Mouse (Mus musculus): ENCODE results near the gene Vmn1r2.
"Not testable (repeated sequence)": the region's sequence is repeated elsewhere in the genome, so short reads cannot be mapped to it uniquely, and the experiment has no call there.

Vmn1r2 gene

GRCm38 (mm10) chr4:3167020-3167419 lies at the start of gene Vmn1r2:
Gene Vmn1r2 (plus strand): TSS chr4:3167320.
- DNase-seq (ENCODE audit: low spot score), result not testable (repeated sequence)

GRCm38 (mm10) chr4:3147926-3148325 lies 19.2 kb upstream of the Vmn1r2 start:
- DNase-seq (ENCODE audit: low spot score), result not testable (repeated sequence)

DNA sequence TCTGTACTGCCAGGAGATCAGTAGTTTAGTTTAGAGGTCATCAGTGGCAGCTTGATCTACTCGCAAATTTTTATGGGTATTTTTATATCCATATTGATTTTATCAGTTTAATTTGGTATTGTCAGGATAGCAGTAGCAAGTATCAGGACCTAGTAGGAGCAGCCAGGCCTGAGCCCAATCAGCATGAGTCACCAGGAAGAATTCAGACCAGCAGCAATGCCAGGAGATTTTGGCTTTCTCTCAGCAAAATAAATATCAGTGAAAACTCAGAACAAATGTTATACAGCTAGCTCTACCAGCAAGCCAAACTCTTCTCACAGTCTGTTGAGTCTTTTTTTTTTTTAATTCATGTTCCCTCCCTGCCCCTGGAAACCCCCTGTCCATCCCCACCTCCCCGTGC lies 13.8 kb upstream of the Vmn1r2 start:
- DNase-seq (ENCODE audit: low spot score), result not testable (repeated sequence)

- not testable (repeated sequence) for DNase-seq (ENCODE audit: low spot score)
Measured at GRCm38 (mm10) chr4:3164429-3164828, 2.7 kb upstream of the Vmn1r2 start.

DNA sequence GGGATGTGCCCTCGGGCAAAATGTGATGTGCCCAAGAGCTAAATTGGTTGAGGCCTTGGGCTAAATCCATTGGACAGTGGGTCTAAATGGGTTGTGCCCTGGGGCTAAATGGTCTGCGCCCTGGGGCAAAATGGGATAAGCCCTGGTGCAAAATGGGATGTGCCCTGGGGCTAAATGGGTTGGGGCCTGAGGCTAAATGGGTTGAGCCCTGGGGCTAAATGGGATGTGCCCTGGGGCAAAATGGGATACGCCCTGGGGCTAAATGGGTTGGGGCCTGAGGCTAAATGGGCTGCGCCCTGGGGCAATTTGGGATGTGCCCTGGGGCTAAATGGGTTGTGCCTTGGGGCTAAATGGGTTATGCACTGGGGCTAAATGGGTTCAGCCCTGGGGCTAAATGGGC lies 2.1 kb upstream of the Vmn1r2 start:
- DNase-seq (ENCODE audit: low spot score), result no peak

DNA sequence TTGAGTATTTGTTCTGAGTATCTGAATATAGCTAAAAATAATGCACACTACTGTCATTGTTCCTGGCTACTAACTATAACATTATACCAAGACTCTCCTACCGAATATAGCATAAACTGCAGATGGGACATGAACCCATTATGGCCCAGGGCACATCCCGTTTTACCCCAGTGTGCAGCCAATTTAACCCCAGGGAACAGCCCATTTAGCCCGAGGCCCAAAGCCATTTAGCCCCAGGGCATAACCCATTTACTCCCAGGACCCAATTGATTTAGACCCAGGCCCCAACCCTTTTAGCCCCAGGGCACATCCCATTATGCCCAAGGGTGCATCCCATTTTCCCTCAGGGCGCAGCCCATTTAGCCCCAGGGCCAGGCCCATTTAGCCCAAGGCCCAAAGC lies 7.5 kb downstream of the Vmn1r2 start:
- not testable (repeated sequence) for DNase-seq (ENCODE audit: low spot score)

DNA sequence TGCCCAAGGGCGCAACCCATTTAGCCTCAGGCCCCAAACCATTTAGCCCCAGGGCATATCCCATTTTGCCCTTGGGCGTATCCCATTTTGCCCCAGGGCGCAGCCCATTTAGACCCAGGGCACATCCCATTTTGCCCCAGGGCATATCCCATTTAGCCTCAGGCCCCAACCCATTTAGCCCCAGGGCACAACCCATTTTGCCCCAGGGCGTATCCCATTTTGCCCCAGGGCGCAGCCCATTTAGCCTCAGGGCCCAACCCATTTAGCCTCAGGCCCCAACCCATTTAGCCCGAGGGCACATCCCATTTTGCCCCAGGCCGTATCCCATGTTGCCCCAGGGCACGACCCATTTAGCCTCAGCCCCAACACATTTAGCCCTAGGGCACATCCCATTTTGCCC lies 8.6 kb downstream of the Vmn1r2 start:
- not testable (repeated sequence) for DNase-seq (ENCODE audit: low spot score)

- not testable (repeated sequence) for DNase-seq (ENCODE audit: low spot score)
Measured at GRCm38 (mm10) chr4:3176195-3176594, 9.1 kb downstream of the Vmn1r2 start.

DNA sequence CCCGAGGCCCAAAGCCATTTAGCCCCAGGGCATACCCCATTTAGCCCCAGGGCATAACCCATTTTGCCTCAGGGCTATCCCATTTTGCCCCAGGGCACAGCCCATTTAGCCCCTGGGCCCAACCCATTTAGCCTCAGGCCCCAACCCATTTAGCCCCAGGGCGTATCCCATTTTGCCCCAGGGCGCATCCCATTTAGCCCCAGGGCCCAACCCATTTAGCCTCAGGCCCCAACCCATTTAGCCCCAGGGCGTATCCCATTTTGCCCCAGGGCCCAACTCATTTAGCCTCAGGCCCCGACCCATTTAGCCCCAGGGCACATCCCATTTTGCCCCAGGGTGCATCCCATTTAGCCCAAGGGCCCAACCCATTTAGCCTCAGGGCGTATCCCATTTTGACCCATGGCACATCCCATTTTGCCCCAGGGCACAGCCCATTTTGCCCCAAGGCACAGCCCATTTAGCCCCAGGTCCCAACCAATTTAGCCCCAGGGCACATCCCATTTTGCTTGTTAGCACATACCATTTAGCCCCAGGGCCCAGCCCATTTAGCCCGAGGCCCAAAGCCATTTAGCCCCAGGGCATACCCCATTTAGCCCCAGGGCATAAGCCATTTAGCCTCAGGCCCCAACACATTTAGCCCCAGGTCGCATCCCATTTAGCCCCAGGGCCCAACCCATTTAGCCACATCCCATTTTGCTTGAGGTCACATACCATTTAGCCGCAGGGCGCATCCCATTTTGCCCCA lies 9.8 kb downstream of the Vmn1r2 start:
- DNase-seq (ENCODE audit: low spot score), result not testable (repeated sequence)

DNA sequence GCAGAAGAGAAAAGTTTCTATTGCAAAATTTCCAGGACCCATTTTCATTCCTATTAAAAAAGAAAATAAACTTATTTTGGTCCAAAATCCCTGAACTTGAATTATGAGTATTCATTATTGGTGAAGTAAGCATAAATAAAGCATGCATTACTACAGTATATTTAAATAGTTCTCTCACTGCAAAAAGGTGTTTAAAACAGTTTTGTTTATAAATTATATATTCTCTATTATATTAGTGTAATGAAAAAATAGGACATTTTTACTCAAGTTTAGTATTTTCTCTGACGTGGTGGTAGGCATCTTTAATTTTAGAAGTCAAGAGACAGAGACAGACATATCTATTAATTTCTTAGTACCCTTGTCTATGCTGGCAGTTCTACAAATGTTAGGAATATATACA lies 18.1 kb downstream of the Vmn1r2 start, which contains the start of gene Vmn1r3:
TSS of gene Vmn1r3 (minus strand) at position 101 of the 400 bp plus-strand sequence.
- not testable (repeated sequence) for DNase-seq (ENCODE audit: low spot score)

- not testable (repeated sequence) for DNase-seq (ENCODE audit: low spot score)
Measured at GRCm38 (mm10) chr4:3209643-3210217, 42.6 kb downstream of the Vmn1r2 start.

DNA sequence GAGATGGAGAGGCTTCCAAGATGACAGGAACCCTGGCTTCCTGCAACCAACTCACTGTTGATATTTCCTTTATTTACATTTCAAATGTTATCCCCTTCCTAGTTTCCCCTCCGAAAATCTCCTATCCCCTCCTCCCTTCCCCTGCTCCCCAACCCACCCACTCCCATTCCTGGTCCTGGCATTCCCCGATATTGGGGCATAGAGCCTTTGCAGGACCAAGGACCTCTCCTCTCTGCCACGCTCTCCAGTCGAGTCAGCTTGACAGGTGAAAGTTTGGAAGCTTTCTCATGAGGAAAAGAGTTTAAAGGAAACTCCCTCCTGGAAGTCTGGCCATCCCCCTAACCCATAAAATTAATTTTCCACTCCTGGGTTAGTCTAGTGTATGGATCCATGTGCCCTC lies 46.2 kb downstream of the Vmn1r2 start:
- not testable (repeated sequence) for DNase-seq (ENCODE audit: low spot score)

DNA sequence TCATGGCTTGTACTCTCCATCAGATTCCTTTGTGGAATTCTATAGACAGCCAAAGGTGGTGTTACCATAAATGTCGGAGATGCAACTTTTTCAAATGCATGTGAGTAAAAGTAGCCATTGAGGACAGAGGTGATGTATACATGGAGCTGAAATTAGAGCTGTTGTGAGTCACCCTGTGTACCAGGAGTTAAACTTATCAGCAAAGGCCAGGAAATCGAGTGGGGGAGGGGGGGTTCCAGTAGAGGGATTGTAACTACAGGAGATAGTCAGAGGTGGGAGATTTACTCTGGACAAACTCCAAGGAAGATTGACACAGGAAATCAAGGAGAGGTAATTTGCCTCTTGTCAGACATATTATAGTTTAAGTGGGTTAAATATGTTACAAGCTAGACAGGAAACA lies 49.3 kb downstream of the Vmn1r2 start:
- not testable (repeated sequence) for DNase-seq (ENCODE audit: low spot score)

All from testis, postnatal 14 days (tissue).